Mouse (Mus musculus) adrenal gland, adult 2 months (tissue): ENCODE data around the gene Il11ra1. TPM values are rescaled to one million over a fixed set of nuclear protein-coding genes. Genes with fewer than 3 reads are reported as not detected.
"Not testable (repeated sequence)": the region's sequence is repeated elsewhere in the genome, so short reads cannot be mapped to it uniquely, and the experiment has no call there.

ENCODE experiments used
- DNase-seq: peaks from one replicate; pipeline ENCODE4 v3.0.0; 2021
- long read RNA-seq: library from polyadenylated mRNA; stranded (forward); transcript quantifications from one replicate; pipeline ENCODE4 v2.0.0, GENCODE M21; 2021
- polyA plus RNA-seq: library from polyadenylated mRNA; depleted of rRNA; stranded (reverse); fragments of >200 nt; gene quantifications from 2 replicates; pipeline ENCODE4 v1.2.3, GENCODE M21; 2012; rRNA removed
- total RNA-seq, 2 experiments: library from RNA; stranded (reverse); gene quantifications; 2 replicates each; pipeline ENCODE4 v1.2.3; 2021

Gene Il11ra1
- 10 to 100 TPM; 53.0 to 90.8 TPM for total RNA-seq
- polyA plus RNA-seq: 198 and 290 TPM in 2 replicates
- long read RNA-seq, transcript Il11ra1-201 (13 exons, 2,009 nt): major isoform, 117 of 134 reads
- long read RNA-seq, partial matches to known transcripts: 8 of 134 reads
- long read RNA-seq, other reads (novel, unspliced or antisense): 7 of 134 reads

DNA sequence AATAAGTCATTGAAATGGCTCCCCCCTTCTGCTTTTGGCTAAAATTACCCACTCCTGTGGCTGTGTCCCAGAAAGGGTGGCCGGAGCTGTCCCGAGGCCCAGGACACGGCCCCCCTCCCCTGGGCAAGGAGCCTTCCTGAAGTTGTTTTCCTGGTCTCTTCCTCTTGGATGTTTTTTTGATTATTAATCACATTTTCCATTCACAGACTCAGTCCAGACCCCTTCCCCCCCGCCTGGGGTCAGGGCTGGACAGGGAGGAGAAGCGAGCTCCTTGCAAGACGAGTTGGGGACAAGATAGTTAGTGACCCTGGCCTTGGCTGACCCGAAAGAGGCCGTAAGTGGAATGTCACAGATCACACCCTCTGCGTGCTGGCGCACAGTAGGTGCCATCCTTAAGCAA, at the start of gene Il11ra1:
Gene Il11ra1 (plus strand): TSS at position 207 of the 400 bp plus-strand sequence.
- not testable (repeated sequence) for DNase-seq

- peak; percentile 66 for DNase-seq
Measured at GRCm38 (mm10) chr4:41653296-41653695, 46.5 kb upstream of the Il11ra1 start.

- DNase-seq: no peak
Measured at GRCm38 (mm10) chr4:41653730-41654129, 46.1 kb upstream of the Il11ra1 start.

GRCm38 (mm10) chr4:41654217-41654616, 45.6 kb upstream of the Il11ra1 start:
- peak; percentile 74 for DNase-seq

- DNase-seq: no peak
Measured at GRCm38 (mm10) chr4:41655525-41655924, 44.3 kb upstream of the Il11ra1 start.

GRCm38 (mm10) chr4:41658566-41659384, 41.0 kb upstream of the Il11ra1 start:
- DNase-seq: peak; percentile 62

GRCm38 (mm10) chr4:41659556-41659955, 40.2 kb upstream of the Il11ra1 start:
- no peak for DNase-seq

DNA sequence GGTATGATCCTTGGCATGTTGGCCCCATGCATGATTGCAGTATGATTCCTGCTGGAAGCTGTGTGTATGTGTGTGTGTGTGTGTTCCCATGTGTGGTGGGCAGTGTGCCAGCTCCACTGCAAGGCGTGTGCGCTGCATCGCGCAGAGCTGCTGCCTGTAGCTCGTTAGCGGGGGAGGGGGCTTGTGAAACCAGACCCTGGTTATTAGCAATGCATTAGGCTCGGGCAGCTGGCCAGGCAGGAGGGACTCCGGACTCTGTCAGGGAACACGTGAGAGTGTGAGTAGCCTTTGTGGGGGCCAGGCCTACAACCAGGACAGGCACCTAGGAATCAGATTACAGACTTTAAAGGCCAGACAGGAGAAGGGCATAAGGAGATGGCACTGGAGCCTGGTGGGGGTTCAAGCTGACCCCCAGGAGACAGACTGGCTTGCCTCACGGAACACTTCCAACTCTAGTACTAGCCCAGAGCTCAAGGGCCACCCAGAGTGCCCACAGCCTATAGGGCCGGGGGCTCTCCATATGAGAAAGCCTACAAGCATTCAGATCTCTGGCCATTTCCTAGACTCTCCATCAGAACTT, 38.8 kb upstream of the Il11ra1 start:
- DNase-seq: no peak

DNA sequence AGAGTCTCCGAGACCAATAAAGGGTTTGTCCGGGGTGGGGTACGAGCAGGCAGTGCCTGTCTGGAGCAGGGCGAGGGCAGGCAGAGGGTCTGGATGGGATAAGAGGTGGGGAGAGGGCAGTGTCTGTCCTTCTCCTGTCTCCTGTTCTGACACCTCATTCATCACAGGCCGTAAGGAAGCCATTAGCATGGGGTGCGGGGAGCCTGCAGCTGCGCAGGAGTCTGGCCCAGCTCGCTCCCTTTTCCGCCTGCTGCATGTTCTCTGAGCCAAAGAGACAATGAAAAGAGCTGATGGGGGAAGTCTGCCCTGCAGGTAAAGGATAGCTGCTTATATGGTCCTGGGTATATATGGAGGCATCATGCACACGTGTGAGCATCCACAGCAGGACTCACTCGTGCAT, 37.1 kb upstream of the Il11ra1 start:
- DNase-seq: no peak

DNA sequence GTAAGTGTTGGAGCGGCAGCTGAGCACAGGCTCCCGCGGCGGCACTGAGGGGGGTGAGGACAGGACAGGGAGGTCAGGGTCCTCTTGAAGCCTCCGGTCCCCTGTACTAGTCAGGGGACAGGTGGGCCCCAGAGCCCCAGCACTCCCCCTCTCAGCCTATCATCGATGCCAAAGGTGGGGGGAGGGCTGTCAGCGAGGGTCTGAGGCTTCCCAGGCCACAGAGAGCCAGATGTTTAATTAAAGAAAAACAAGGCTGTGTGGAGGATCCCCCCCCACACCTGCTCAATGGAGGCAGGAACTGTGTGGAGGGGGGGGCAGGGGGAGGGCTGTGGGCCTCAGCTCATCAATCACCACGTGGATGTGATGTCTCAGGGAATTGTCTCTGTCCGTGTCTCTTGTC, 36.2 kb upstream of the Il11ra1 start:
- no peak for DNase-seq

- no peak for DNase-seq
Measured at GRCm38 (mm10) chr4:41664533-41664932, 35.3 kb upstream of the Il11ra1 start.

DNA sequence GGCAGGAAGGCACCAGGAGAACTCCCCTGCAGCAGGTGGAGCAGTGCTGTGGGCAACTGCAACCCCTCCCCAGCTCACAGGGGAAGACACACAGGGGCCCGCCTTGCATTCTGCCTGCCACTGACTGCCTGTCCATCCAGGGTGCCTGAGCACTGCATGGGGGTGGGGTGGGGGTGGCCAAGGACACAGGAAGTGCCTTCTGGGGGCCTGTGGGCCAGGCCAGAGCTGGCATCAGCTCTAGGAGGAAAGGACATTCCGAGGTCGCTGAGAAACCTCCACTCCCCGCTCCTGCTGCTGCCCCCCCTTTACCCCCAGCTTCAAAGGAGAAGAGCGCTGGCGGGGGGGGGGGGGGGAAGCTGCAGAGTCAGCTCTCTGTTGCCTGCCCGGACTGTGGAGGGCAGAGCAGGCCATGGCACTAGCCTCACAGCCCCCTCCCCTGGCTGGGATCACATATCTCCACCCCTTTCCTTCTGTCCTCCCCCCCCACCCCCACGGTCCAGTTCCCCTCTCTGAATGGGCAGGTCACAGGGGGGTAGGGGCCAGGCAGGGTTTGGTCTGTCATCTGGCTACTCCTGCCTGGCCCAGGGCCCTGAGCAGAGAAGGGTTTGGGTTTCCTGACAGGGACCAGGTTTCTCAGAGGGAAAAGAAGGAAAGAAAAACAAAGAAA, 34.6 kb upstream of the Il11ra1 start:
- DNase-seq: peak; percentile 72

GRCm38 (mm10) chr4:41666646-41667045, 33.1 kb upstream of the Il11ra1 start:
- DNase-seq: no peak

DNA sequence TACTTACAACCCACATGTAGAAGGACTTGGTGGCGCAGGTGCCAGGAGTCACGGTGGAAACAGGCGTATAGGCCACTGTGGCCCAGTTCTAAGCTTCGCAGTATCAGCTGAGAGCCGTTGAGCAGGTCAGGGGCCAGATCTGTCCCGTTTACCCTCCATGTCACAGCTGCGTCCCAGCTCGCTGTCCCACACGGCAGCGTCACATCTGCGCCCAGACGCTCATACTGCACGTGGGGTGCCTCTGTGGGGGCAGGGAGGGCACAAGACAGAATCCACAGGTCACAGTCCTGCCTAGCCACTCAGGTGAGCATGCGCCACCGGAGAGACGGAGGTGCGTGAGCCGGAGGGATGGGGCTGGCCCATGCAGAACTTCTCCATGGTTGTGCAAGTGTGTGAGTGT, 29.0 kb upstream of the Il11ra1 start:
- DNase-seq: no peak

GRCm38 (mm10) chr4:41671500-41671899, 28.3 kb upstream of the Il11ra1 start:
- DNase-seq: no peak

GRCm38 (mm10) chr4:41671963-41672480, 27.8 kb upstream of the Il11ra1 start:
- DNase-seq: no peak

DNA sequence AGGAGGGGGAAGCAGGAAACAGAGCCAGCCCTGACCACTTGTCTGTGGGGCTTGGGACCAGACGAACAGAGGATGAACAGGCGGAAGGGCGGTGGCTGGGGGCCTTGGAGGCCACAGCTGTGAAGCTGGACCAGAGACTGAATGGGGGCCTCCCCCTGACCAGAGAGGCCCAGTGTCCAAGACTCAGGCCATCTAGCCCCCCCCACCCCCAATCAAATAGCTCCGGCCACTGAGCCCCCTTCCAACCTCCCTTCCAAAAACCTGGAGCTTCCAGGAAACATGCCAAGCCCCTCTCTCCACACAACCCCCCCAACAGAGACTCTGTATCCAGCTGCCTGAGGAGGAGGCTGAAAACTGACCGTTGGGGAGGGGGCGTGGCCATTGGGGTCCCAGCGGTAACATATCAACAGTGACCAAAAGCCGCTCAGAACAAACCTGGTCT, 27.2 kb upstream of the Il11ra1 start:
- DNase-seq: no peak

GRCm38 (mm10) chr4:41673186-41673585, 26.6 kb upstream of the Il11ra1 start:
- no peak for DNase-seq

GRCm38 (mm10) chr4:41676248-41677005, 23.4 kb upstream of the Il11ra1 start:
- DNase-seq: peak; percentile 74

- peak; percentile 90 for DNase-seq
Measured at GRCm38 (mm10) chr4:41677006-41677629, 22.7 kb upstream of the Il11ra1 start.

GRCm38 (mm10) chr4:41678863-41679262, 20.9 kb upstream of the Il11ra1 start:
- DNase-seq: peak; percentile 84
